Mouse (Mus musculus) kidney, adult 2 months (tissue): ENCODE results near the gene Disp1.

Experiments
- CTCF ChIP-seq: fragments of 200-500 bp; conservative IDR thresholded peaks from 2 replicates; pipeline ENCODE4 v1.5.1; 2011; ENCODE audit warnings: low read depth, mild to moderate bottlenecking, control low read depth, low read length, moderate library complexity, mixed read lengths; ENCODE audit not compliant: insufficient read depth, insufficient read length
- POLR2A ChIP-seq: fragments of 200-500 bp; IDR thresholded peaks from one replicate; pipeline ENCODE4 v1.6.1; 2011; ENCODE audit warnings: low read depth, low read length, control low read depth

GRCm38 (mm10) chr1:183182641-183183414, 38.5 kb downstream of the Disp1 start:
- TF ChIP-seq CTCF (no peak), POLR2A (no peak)
